ENCODE assay signal across 8 mouse cellular contexts in the genomic region with DNA sequence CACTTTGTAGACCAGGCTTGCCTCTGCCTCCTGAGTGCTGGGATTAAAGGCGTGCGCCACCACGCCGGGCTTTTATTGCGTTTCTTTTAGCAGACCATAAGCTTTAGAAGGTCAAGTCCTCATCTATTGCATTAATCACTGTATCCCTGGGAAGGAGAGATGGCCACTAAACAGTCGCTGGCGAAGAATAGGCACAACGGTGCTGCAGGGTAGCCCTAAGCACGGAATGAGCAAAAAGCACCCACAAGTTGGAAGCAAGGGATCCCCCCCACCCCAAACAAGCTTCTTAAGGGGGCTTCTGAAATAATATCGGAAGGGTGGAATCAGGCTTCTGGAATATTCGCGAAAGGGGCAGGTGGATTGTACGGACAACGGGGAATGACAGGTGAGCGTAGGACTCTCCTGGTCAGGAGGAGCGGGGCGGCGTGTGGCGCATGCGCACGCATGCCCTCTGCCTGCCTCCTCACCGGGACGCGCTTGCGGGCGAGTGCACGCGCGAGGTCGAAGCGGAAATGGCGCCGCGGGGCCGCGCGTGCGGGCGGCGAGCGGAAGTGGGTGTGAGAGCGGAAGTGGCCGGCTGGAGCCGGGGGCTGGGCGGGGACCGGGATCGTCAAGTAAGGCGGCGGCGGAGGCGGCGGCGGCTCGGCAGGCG. TPM values are rescaled to one million over a fixed set of nuclear protein-coding genes. Genes with fewer than 3 reads are reported as not detected.
A peak's percentile ranks its signal among the peaks of the same experiment; 100 is the strongest.
DNase-seq lines count a peak whose midpoint lies in the region; ATAC-seq lines count a peak whose summit lies in the region.

Gene Arpc2 (plus strand): TSS at position 147 of the 652 bp plus-strand sequence.

- H3K4me3 ChIP-seq in hindbrain, embryonic 16.5 days (ENCODE audit: low read length), result peak within 1 kb of the TSS; percentile 94
- H3K4me3 ChIP-seq in macrophage (ENCODE audit: inconsistent target), result peak within 1 kb of the TSS; percentile 91

- no peaks in the 10 kb centered on the region for H3K36me3 ChIP-seq in hindbrain, embryonic 16.5 days (ENCODE audit: control insufficient read depth, insufficient read depth, low read length)
- no peaks in the 10 kb centered on the region for H3K36me3 ChIP-seq in macrophage (ENCODE audit: inconsistent target)

- peak within 1 kb of the TSS; percentile 91 for H3K27ac ChIP-seq in hindbrain, embryonic 16.5 days (ENCODE audit: low read depth, low read length)
- peak within 1 kb of the TSS; percentile 94 for H3K27ac ChIP-seq in macrophage

- no peaks in the 10 kb centered on the region for H3K27me3 ChIP-seq in hindbrain, embryonic 16.5 days (replicated peaks; ENCODE audit: control insufficient read depth, insufficient read depth, low read length)

- H3K4me2 ChIP-seq in hindbrain, embryonic 16.5 days (ENCODE audit: low read length), result peak within 1 kb of the TSS; percentile 87

- H3K79me2 ChIP-seq in macrophage (ENCODE audit: inconsistent target), result peaks cover 46% of the 10 kb centered on the region

- 1% methylated on average over 44 of the region's 55 CpGs for WGBS in hindbrain, embryonic 16.5 days
- WGBS in macrophage (ENCODE audit: missing documents), result 10% methylated on average over 34 of the region's 55 CpGs

- H3K9ac ChIP-seq in hindbrain, embryonic 16.5 days (ENCODE audit: low read depth, low read length), result peak within 1 kb of the TSS; percentile 81

- ATAC-seq in hindbrain, embryonic 16.5 days, result peak; percentile 95

- no peaks in the 10 kb centered on the region for H3K9me3 ChIP-seq in hindbrain, embryonic 16.5 days (ENCODE audit: control insufficient read depth, low read length)

- peaks cover 34% of the 10 kb centered on the region for H3K4me1 ChIP-seq in hindbrain, embryonic 16.5 days (ENCODE audit: control insufficient read depth, insufficient read depth, low read depth, low read length)

- DNase-seq in WW6 (ENCODE audit: low read depth, low spot score), result peak; percentile 89
- peak; percentile 89 to 97 for DNase-seq in cerebellum, postnatal 4 days (ENCODE audit: low spot score in 2 of 2)
- DNase-seq in gastrocnemius, adult 18-20 months (ENCODE audit: low spot score), result peak; percentile 96
- peak; percentile 96 to 98 for DNase-seq in left cerebral cortex, adult 18-20 months (ENCODE audit: low spot score in 2 of 2)
- DNase-seq in right cerebral cortex, adult 18-20 months, result peak; percentile 97
- peak; percentile 89 for DNase-seq in urinary bladder, postnatal 10 days (ENCODE audit: low spot score)

RNA-seq across cellular contexts. Expression of gene Arpc2, which starts in this region (rescaled TPM):
- total RNA-seq in gastrocnemius, adult 18-20 months (2021), result 10 to 100 TPM; 71.0 to 82.9 TPM
- 411 and 415 TPM in 2 replicates for polyA plus RNA-seq in hindbrain, embryonic 16.5 days (2015; fragmentation: Nextera tagmentation; extraction: Ambion mirVana)
- total RNA-seq in left cerebral cortex, adult 18-20 months (2021), result 100 to 1,000 TPM; 244 to 263 TPM
- 100 to 1,000 TPM; 109 to 196 (median 161) TPM for total RNA-seq in macrophage (2018; cell fraction: chromatin; rRNA removed)
- 1,000 to 10,000 TPM in 1 of 26 experiments, 100 to 1,000 TPM in 25; 673 to 1,009 (median 822) TPM for total RNA-seq in macrophage (2018; cell fraction: cytosol; rRNA removed)
- 100 to 1,000 TPM; 202 to 455 (median 266) TPM for total RNA-seq in macrophage (2018; cell fraction: nucleus; rRNA removed)
- 677 to 1,406 TPM (median 1,257 TPM) in 3 replicates for polyA plus RNA-seq in macrophage (2018)

Comparison
In these comparisons a context has a peak if more than half of its experiments do, and no peak if none do; other contexts are left out.
1. Peak in every context shown above with its lines: DNase-seq, ATAC-seq, H3K4me3 ChIP-seq and H3K27ac ChIP-seq.